Mouse (Mus musculus) CH12.LX (cell line): ENCODE data around the gene Uvssa.

Experiments
- CHD1 ChIP-seq: IDR thresholded peaks from 2 replicates; pipeline ENCODE4 v1.6.1; 2012; ENCODE audit warnings: low read depth, low read length, improper control_type of control experiment, inconsistent platforms
- CHD2 ChIP-seq: IDR thresholded peaks from 2 replicates; pipeline ENCODE4 v1.6.1; 2011; ENCODE audit warnings: low read length, improper control_type of control experiment
- CTCF ChIP-seq, 2 experiments: IDR thresholded peaks in 1 of 2; conservative IDR thresholded peaks in 1 of 2; 2 replicates each; pipeline ENCODE4 v1.5.1; 2011 to 2012; ENCODE audit warnings: low read depth in 2 of 2, low read length in 2 of 2, improper control_type of control experiment in 1 of 2, inconsistent platforms in 1 of 2, mild to moderate bottlenecking in 1 of 2, moderate library complexity in 1 of 2
- E2F4 ChIP-seq: IDR thresholded peaks from 2 replicates; pipeline ENCODE4 v1.6.1; 2011; ENCODE audit warnings: low read depth, low read length, improper control_type of control experiment; ENCODE audit not compliant: insufficient replicate concordance
- EP300 ChIP-seq: IDR thresholded peaks from 2 replicates; pipeline ENCODE4 v1.6.1; 2011; ENCODE audit warnings: low read length, improper control_type of control experiment
- MAX ChIP-seq: IDR thresholded peaks from 2 replicates; pipeline ENCODE4 v1.6.1; 2011; ENCODE audit warnings: low read length, improper control_type of control experiment
- NELFE ChIP-seq: IDR thresholded peaks from 2 replicates; pipeline ENCODE4 v1.6.1; 2011; ENCODE audit warnings: low read depth, low read length, improper control_type of control experiment
- POLR2A ChIP-seq: IDR thresholded peaks from 2 replicates; pipeline ENCODE4 v1.6.1; 2011; ENCODE audit warnings: low read depth, mild to moderate bottlenecking, improper control_type of control experiment, low read length
- RCOR1 ChIP-seq: conservative IDR thresholded peaks from 2 replicates; pipeline ENCODE4 v1.6.1; 2012; ENCODE audit warnings: low read depth, mild to moderate bottlenecking, inconsistent platforms, low read length, improper control_type of control experiment
- SIN3A ChIP-seq: IDR thresholded peaks from 2 replicates; pipeline ENCODE4 v1.6.1; 2012; ENCODE audit warnings: low read length, improper control_type of control experiment, inconsistent platforms
- UBTF ChIP-seq: IDR thresholded peaks from 2 replicates; pipeline ENCODE4 v1.6.1; 2012; ENCODE audit warnings: low read depth, mild to moderate bottlenecking, inconsistent platforms, low read length, improper control_type of control experiment, moderate library complexity
- ZNF384 ChIP-seq: IDR thresholded peaks from 2 replicates; pipeline ENCODE4 v1.6.1; 2012; ENCODE audit warnings: low read depth, low read length, improper control_type of control experiment, inconsistent platforms

DNA sequence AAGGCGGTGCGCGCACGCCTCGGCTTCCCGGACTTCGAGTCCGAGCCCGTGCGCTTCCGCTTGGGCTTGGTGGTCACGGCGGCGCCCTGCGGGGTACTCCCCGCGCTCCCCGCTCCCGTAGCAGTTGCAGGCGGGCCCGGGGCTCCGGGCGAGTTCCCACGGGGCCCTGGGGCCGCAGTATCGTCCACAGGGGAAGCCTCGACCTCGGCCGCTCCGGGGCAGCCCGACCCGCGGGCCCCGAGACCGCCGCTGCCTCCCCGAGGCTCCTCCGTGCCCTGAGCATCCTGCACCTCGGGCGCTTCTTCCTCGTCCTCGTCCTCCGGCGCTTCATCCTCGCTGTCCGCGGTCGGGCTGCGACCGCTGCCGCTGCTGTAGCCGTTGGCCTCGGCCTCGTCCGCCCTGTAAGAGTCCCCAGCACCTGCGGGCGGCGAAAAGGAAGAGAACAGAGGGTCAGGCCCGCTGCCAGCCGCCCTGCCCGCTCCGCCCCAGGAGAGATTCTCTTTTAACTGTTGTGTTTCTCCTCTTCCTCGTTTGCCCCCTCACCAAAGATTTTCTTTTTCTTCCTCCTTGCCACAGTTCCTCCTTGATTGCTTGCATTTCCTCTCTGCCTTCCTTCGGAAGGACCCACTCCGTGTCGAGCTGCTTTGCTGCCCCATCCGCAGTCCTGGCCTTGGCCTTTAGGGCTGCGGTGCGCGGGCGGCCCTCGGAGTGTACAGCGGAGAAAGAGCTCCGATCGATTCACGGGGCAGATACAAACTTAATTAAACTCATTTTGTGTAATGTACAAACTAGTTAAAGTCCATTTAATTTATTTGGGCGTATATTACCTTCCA is 53.0 kb downstream of the Uvssa start:
- TF ChIP-seq CTCF (conservative IDR thresholded peaks at IDR 0.05 in 1 of 2, IDR thresholded peaks at IDR 0.05 in 1 of 2; ENCODE audit: low read depth in 2 of 2, low read length in 2 of 2) (no peak), MAX (no peak), POLR2A (no peak), CHD2 (no peak), NELFE (no peak), E2F4 (no peak), CHD1 (no peak), UBTF (no peak), RCOR1 (no peak), SIN3A (no peak), ZNF384 (no peak), EP300 (no peak)
